Mouse (Mus musculus) urinary bladder, adult 18-20 months (tissue): ENCODE data around the gene Edf1.

Experiments
- DNase-seq, 2 experiments: peaks; one replicate each; pipeline ENCODE4 v3.0.0; 2022; ENCODE audit warnings: low spot score in 2 of 2, mixed read lengths in 2 of 2

Gene Edf1

GRCm38 (mm10) chr2:25561946-25562345, 4.3 kb downstream of the Edf1 start:
- no peak for DNase-seq

GRCm38 (mm10) chr2:25565741-25566140, 8.1 kb downstream of the Edf1 start:
- DNase-seq = no peak

- DNase-seq = no peak
Measured at GRCm38 (mm10) chr2:25566558-25566957, 8.9 kb downstream of the Edf1 start.

- no peak for DNase-seq
Measured at GRCm38 (mm10) chr2:25568473-25569019, 10.9 kb downstream of the Edf1 start.

GRCm38 (mm10) chr2:25569323-25569722, 11.7 kb downstream of the Edf1 start:
- DNase-seq = no peak

- no peak for DNase-seq
Measured at GRCm38 (mm10) chr2:25571221-25571620, 13.6 kb downstream of the Edf1 start.

GRCm38 (mm10) chr2:25573068-25573467, 15.4 kb downstream of the Edf1 start:
- DNase-seq = no peak

GRCm38 (mm10) chr2:25574136-25574535, 16.5 kb downstream of the Edf1 start:
- no peak for DNase-seq

GRCm38 (mm10) chr2:25574579-25575431, 17.2 kb downstream of the Edf1 start, which contains the start of the genes Mamdc4 and Phpt1:
TSS of gene Mamdc4 (minus strand) at chr2:25574845.
TSS of gene Phpt1 (minus strand) at chr2:25575224.
- DNase-seq = peak; percentile 94 to 98

GRCm38 (mm10) chr2:25575432-25576027, 17.9 kb downstream of the Edf1 start:
- peak in 1 of 2 experiments; percentile 37 for DNase-seq

GRCm38 (mm10) chr2:25576028-25576850, 18.6 kb downstream of the Edf1 start:
- no peak for DNase-seq

GRCm38 (mm10) chr2:25576965-25577891, 19.6 kb downstream of the Edf1 start:
- DNase-seq = no peak

GRCm38 (mm10) chr2:25577951-25578795, 20.5 kb downstream of the Edf1 start:
- DNase-seq = no peak

GRCm38 (mm10) chr2:25578796-25579736, 21.4 kb downstream of the Edf1 start:
- no peak for DNase-seq

- peak in 1 of 2 experiments; percentile 34 for DNase-seq
Measured at GRCm38 (mm10) chr2:25579737-25580460, 22.3 kb downstream of the Edf1 start.

GRCm38 (mm10) chr2:25580621-25581101, 23.0 kb downstream of the Edf1 start:
- no peak for DNase-seq

- DNase-seq = no peak
Measured at GRCm38 (mm10) chr2:25581294-25581864, 23.7 kb downstream of the Edf1 start, which contains the start of gene Ajm1. TSS of gene Ajm1 (minus strand) at chr2:25581757.
